Mouse (Mus musculus): ENCODE results near the gene Atg101. TPM values are rescaled to one million over a fixed set of nuclear protein-coding genes. Genes with fewer than 3 reads are reported as not detected.
A peak's percentile ranks its signal among the peaks of the same experiment; 100 is the strongest.

Atg101 gene
- polyA plus RNA-seq, 1 experiment from 2014 or later = 77.0 TPM

GRCm38 (mm10) chr15:101246231-101247154 is 37.6 kb upstream of the Atg101 start:
- no peaks in the 10 kb centered on the region for H3K27me3 ChIP-seq (ENCODE audit: insufficient read depth, poor library complexity, severe bottlenecking)
- H3K27ac ChIP-seq = peak overlapping the region; percentile 95
- H3K4me3 ChIP-seq = peak overlapping the region; percentile 57
- peaks cover 47% of the 10 kb centered on the region for H3K4me1 ChIP-seq
- no peaks in the 10 kb centered on the region for H3K36me3 ChIP-seq
- H3K9me3 ChIP-seq = no peaks in the 10 kb centered on the region
- 2% methylated on average over 56 of the region's 56 CpGs for WGBS
- peak; percentile 99 for DNase-seq (ENCODE audit: low spot score)

- Histone ChIP-seq H3K4me3 (peak overlapping the region; percentile 57; the same call in 1 of the 2 replicates), H3K4me1 (peaks cover 40% of the 10 kb centered on the region), H3K36me3 (no peaks in the 10 kb centered on the region), H3K9me3 (no peaks in the 10 kb centered on the region), H3K27me3 (ENCODE audit: insufficient read depth, poor library complexity, severe bottlenecking) (no peaks in the 10 kb centered on the region), H3K27ac (peak overlapping the region; percentile 95)
- 100% methylated on average over 1 of the region's 1 CpGs for WGBS
- no peak for DNase-seq (ENCODE audit: low spot score)
These were observed 36.9 kb upstream of the Atg101 start for GRCm38 (mm10) chr15:101247155-101247498.

GRCm38 (mm10) chr15:101248029-101248710 is 35.9 kb upstream of the Atg101 start:
- WGBS = 21% methylated on average over 5 of the region's 5 CpGs
- no peak for DNase-seq (ENCODE audit: low spot score)
- Histone ChIP-seq H3K27ac (peak overlapping the region; percentile 95), H3K4me3 (no peak overlapping the region), H3K36me3 (no peaks in the 10 kb centered on the region), H3K27me3 (ENCODE audit: insufficient read depth, poor library complexity, severe bottlenecking) (no peaks in the 10 kb centered on the region), H3K4me1 (peaks cover 35% of the 10 kb centered on the region), H3K9me3 (no peaks in the 10 kb centered on the region)

- Histone ChIP-seq H3K4me3 (no peak overlapping the region), H3K27ac (no peak overlapping the region), H3K9me3 (no peaks in the 10 kb centered on the region), H3K36me3 (no peaks in the 10 kb centered on the region), H3K27me3 (ENCODE audit: insufficient read depth, poor library complexity, severe bottlenecking) (no peaks in the 10 kb centered on the region), H3K4me1 (peaks cover 54% of the 10 kb centered on the region)
- DNase-seq (ENCODE audit: low spot score) = no peak
- 73% methylated on average over 9 of the region's 9 CpGs for WGBS
These were observed 33.8 kb upstream of the Atg101 start for GRCm38 (mm10) chr15:101250220-101250800.

GRCm38 (mm10) chr15:101251930-101252329 is 32.1 kb upstream of the Atg101 start:
- no peak for DNase-seq (ENCODE audit: low spot score)
- Histone ChIP-seq H3K36me3 (no peaks in the 10 kb centered on the region), H3K4me1 (peaks cover 58% of the 10 kb centered on the region), H3K27me3 (ENCODE audit: insufficient read depth, poor library complexity, severe bottlenecking) (no peaks in the 10 kb centered on the region), H3K27ac (no peak overlapping the region), H3K4me3 (no peak overlapping the region), H3K9me3 (no peaks in the 10 kb centered on the region)
- 81% methylated on average over 5 of the region's 5 CpGs for WGBS

- Histone ChIP-seq H3K27ac (0 out of 2 replicates have a peak overlapping the region, but pooled peaks have one; percentile 1), H3K9me3 (no peaks in the 10 kb centered on the region), H3K36me3 (no peaks in the 10 kb centered on the region), H3K27me3 (ENCODE audit: insufficient read depth, poor library complexity, severe bottlenecking) (no peaks in the 10 kb centered on the region), H3K4me3 (no peak overlapping the region), H3K4me1 (peaks cover 56% of the 10 kb centered on the region)
- no peak for DNase-seq (ENCODE audit: low spot score)
- WGBS = 79% methylated on average over 6 of the region's 6 CpGs
These were observed 31.5 kb upstream of the Atg101 start for GRCm38 (mm10) chr15:101252614-101253013.

GRCm38 (mm10) chr15:101253563-101253885 is 30.5 kb upstream of the Atg101 start:
- H3K4me3 ChIP-seq = peak overlapping the region; percentile 89
- H3K36me3 ChIP-seq = 0 out of 2 replicates have a peak, but pooled peaks cover 3% of the 10 kb centered on the region
- H3K9me3 ChIP-seq = no peaks in the 10 kb centered on the region
- H3K27ac ChIP-seq = peak overlapping the region; percentile 98
- no peak for DNase-seq (ENCODE audit: low spot score)
- 29% methylated on average over 3 of the region's 3 CpGs for WGBS
- no peaks in the 10 kb centered on the region for H3K27me3 ChIP-seq (ENCODE audit: insufficient read depth, poor library complexity, severe bottlenecking)
- peaks cover 51% of the 10 kb centered on the region for H3K4me1 ChIP-seq

- Histone ChIP-seq H3K9me3 (no peaks in the 10 kb centered on the region), H3K4me3 (peak within 1 kb of the TSS; percentile 89), H3K36me3 (0 out of 2 replicates have a peak, but pooled peaks cover 3% of the 10 kb centered on the region), H3K4me1 (peaks cover 47% of the 10 kb centered on the region), H3K27ac (peak within 1 kb of the TSS; percentile 98), H3K27me3 (ENCODE audit: insufficient read depth, poor library complexity, severe bottlenecking) (no peaks in the 10 kb centered on the region)
- under 1% methylated on average over 67 of the region's 82 CpGs for WGBS
- DNase-seq (ENCODE audit: low spot score) = peak; percentile 90
These were observed 29.9 kb upstream of the Atg101 start, which contains the start of gene Nr4a1 for GRCm38 (mm10) chr15:101253886-101254795. Nr4a1 (plus strand) TSS chr15:101254269.

- no peak overlapping the region for H3K4me3 ChIP-seq
- H3K9me3 ChIP-seq = no peaks in the 10 kb centered on the region
- no peak for DNase-seq (ENCODE audit: low spot score)
- 0 out of 2 replicates have a peak, but pooled peaks cover 8% of the 10 kb centered on the region for H3K36me3 ChIP-seq
- 75% methylated on average over 7 of the region's 7 CpGs for WGBS
- H3K27me3 ChIP-seq (ENCODE audit: insufficient read depth, poor library complexity, severe bottlenecking) = no peaks in the 10 kb centered on the region
- peaks cover 60% of the 10 kb centered on the region for H3K4me1 ChIP-seq
- H3K27ac ChIP-seq = peak overlapping the region; percentile 1; the same call in 1 of the 2 replicates
These were observed 28.1 kb upstream of the Atg101 start for GRCm38 (mm10) chr15:101255842-101256462.

GRCm38 (mm10) chr15:101256463-101257206 is 27.4 kb upstream of the Atg101 start:
- Histone ChIP-seq H3K4me1 (peaks cover 64% of the 10 kb centered on the region), H3K27ac (peak overlapping the region; percentile 36), H3K27me3 (ENCODE audit: insufficient read depth, poor library complexity, severe bottlenecking) (no peaks in the 10 kb centered on the region), H3K36me3 (0 out of 2 replicates have a peak, but pooled peaks cover 8% of the 10 kb centered on the region), H3K4me3 (no peak overlapping the region), H3K9me3 (no peaks in the 10 kb centered on the region)
- 67% methylated on average over 14 of the region's 14 CpGs for WGBS
- DNase-seq (ENCODE audit: low spot score) = no peak

- Histone ChIP-seq H3K36me3 (0 out of 2 replicates have a peak, but pooled peaks cover 8% of the 10 kb centered on the region), H3K4me3 (no peak overlapping the region), H3K27me3 (ENCODE audit: insufficient read depth, poor library complexity, severe bottlenecking) (no peaks in the 10 kb centered on the region), H3K4me1 (peaks cover 74% of the 10 kb centered on the region), H3K27ac (0 out of 2 replicates have a peak overlapping the region, but pooled peaks have one; percentile 52), H3K9me3 (no peaks in the 10 kb centered on the region)
- DNase-seq (ENCODE audit: low spot score) = no peak
- 85% methylated on average over 11 of the region's 11 CpGs for WGBS
These were observed 25.7 kb upstream of the Atg101 start for GRCm38 (mm10) chr15:101258420-101258819.

Data from heart, embryonic 10.5 days (tissue).